Mouse (Mus musculus) brown adipose tissue, adult 24 weeks (tissue): ENCODE data around the gene Rrnad1. TPM values are rescaled to one million over a fixed set of nuclear protein-coding genes. Genes with fewer than 3 reads are reported as not detected.
A peak's percentile ranks its signal among the peaks of the same experiment; 100 is the strongest.

Experiments used
- H3K27ac ChIP-seq: fragments of 200-500 bp; replicated peaks from 2 replicates; pipeline ENCODE4 v1.5.1; 2012; ENCODE audit warnings: low read depth, mild to moderate bottlenecking, low read length
- H3K4me1 ChIP-seq: fragments of 200-500 bp; 2 replicates; pipeline ENCODE4 v1.6.1; 2012; ENCODE audit warnings: low read length, mixed read lengths; ENCODE audit not compliant: control insufficient read depth, insufficient read depth, insufficient read length
- H3K4me3 ChIP-seq: fragments of 200-500 bp; 2 replicates; pipeline ENCODE4 v1.5.1; 2012; ENCODE audit warnings: low read depth, mild to moderate bottlenecking, low read length, moderate library complexity; ENCODE audit not compliant: insufficient read depth
- polyA plus RNA-seq: library from polyadenylated mRNA; stranded (reverse); fragments of >200 nt; gene quantifications from 2 replicates; pipeline ENCODE4 v1.2.4, GENCODE M21; 2012; ENCODE audit not compliant: missing spikeins, insufficient read depth, insufficient read length

The Rrnad1 gene
- 4.5 and 6.7 TPM in 2 replicates for polyA plus RNA-seq

DNA sequence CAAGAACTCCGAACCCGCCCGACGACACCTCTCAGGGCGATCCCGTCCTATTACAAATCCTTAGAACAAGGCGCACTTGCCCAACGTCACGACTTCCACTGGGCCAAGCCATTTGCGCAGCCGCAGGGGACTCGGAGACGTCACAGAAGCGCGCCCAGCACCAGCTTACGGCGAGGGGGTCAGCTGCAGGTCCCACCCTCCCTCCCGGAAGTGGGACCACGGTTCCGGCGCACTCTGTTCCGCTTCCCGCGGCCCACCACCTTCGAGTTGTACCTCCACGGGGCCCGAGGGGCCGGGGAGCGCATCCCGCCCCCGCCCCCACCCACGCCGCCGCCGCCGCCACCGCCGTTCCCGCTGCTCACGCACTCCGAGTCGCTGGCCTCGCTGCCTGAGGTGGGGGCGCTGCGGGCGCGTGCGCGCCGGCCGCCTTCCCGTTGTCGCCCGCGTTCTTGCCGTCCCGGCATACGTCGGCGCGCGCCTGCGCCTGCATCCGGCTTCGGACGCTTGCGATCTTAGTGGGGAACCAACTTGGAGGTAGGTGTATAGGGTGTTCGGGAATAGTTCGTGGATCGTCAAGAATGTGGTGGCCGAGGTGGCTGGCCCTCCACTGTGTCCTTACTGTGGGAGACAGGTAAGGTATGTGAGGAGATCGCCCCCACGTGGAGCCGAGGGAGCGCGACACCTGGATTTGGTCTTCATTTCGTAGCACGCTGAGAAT, at the start of gene Rrnad1, which contains the start of gene Isg20l2:
Gene Rrnad1 (minus strand): TSS at position 640 of the 718 bp plus-strand sequence.
Gene Isg20l2 (plus strand): TSS at position 237 of the 718 bp plus-strand sequence.
- peak within 1 kb of the TSS; percentile 91 for H3K27ac ChIP-seq
- peaks cover 3% of the 10 kb centered on the region for H3K4me1 ChIP-seq
- H3K4me3 ChIP-seq = peak within 1 kb of the TSS; percentile 97

GRCm38 (mm10) chr3:87980085-87980484, 49.6 kb upstream of the Rrnad1 start:
- H3K27ac ChIP-seq = 0 out of 2 replicates have a peak overlapping the region, but pooled peaks have one; percentile 1
- H3K4me3 ChIP-seq = no peak overlapping the region
- peaks cover 23% of the 10 kb centered on the region for H3K4me1 ChIP-seq

DNA sequence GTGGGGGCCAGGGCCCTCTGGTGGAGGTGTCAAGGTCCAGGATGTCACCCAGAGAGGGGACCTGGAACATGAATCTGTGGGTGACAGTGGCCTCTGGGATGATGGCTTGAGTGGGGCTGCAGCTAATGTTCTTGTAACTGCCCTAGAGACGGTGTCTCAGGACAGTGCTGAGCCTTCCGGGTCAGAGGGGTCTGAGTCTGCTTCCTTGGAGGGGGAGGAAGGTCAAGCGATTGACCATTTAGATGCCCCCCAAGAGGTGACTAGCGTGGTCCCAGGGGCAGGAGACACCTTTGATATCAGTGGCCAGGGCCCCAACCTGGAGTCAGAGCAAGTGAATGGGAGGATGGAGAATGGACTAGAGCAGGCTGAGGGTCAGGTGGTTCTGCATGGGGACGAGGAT, 49.0 kb upstream of the Rrnad1 start:
- Histone ChIP-seq H3K4me1 (peaks cover 23% of the 10 kb centered on the region), H3K4me3 (no peak overlapping the region), H3K27ac (no peak overlapping the region)

- Histone ChIP-seq H3K27ac (peak overlapping the region; percentile 88), H3K4me1 (no peaks in the 10 kb centered on the region; the same call in 1 of the 2 replicates), H3K4me3 (peak overlapping the region; percentile 80)
These were observed 44.0 kb upstream of the Rrnad1 start for GRCm38 (mm10) chr3:87974381-87974987.

GRCm38 (mm10) chr3:87973593-87974380, 43.3 kb upstream of the Rrnad1 start:
- peak overlapping the region; percentile 88 for H3K27ac ChIP-seq
- H3K4me3 ChIP-seq = peak overlapping the region; percentile 80
- H3K4me1 ChIP-seq = no peaks in the 10 kb centered on the region; the same call in 1 of the 2 replicates

DNA sequence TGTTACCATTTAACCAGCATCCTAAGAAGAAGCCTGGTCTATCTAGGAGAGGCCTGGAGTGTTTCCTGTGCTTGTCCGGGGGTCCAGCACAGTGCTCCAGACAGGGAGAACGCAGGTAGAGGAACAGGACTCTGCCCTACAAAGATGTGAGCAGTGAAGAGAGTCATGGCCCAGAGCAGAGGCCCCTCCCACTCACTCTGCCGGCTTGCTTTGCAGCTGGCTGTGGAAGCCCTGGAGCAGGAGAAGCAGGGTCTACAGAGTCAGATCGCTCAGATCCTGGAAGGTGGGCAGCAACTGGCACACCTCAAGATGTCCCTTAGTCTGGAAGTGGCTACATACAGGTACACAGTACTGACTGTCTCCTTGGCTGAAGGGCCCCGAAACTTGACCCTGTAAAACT, 42.3 kb upstream of the Rrnad1 start:
- Histone ChIP-seq H3K4me1 (no peaks in the 10 kb centered on the region), H3K27ac (peak overlapping the region; percentile 91), H3K4me3 (peak overlapping the region; percentile 80)

GRCm38 (mm10) chr3:87972203-87972664, 41.7 kb upstream of the Rrnad1 start:
- Histone ChIP-seq H3K4me3 (peak overlapping the region; percentile 80), H3K4me1 (no peaks in the 10 kb centered on the region), H3K27ac (peak overlapping the region; percentile 91)

- Histone ChIP-seq H3K4me3 (peak overlapping the region; percentile 80), H3K27ac (peak overlapping the region; percentile 91), H3K4me1 (no peaks in the 10 kb centered on the region)
These were observed 41.1 kb upstream of the Rrnad1 start for GRCm38 (mm10) chr3:87971489-87972202.

DNA sequence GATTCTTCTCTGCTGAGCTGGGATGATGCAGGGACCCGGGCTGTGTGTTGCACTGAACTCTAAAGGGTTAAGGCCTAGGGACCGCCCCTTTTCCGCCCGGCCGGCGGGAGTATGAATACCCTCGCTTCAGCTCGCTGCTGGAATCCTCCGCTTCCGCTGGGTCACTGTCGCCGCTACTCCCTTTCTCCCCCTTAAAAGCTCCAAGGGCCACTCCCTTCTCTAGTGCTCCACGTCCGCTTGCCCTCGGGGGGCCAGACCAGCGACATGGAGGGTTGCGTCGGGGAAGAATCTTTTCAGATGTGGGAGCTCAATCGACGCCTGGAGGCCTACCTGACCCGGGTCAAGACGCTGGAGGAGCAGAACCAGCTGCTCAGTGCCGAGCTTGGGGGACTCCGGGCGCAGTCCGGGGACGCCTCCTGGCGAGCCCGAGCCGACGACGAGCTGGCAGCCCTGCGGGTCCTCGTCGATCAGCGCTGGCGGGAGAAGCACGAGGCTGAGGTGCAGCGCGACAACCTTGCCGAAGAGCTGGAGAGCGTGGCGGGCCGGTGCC, 40.5 kb upstream of the Rrnad1 start, which contains the start of gene Nes:
Gene Nes (plus strand): TSS at position 140 of the 550 bp plus-strand sequence.
- H3K27ac ChIP-seq = peak within 1 kb of the TSS; percentile 91
- H3K4me1 ChIP-seq = no peaks in the 10 kb centered on the region

GRCm38 (mm10) chr3:87970184-87970938, 39.8 kb upstream of the Rrnad1 start:
- peak overlapping the region; percentile 65 for H3K27ac ChIP-seq
- H3K4me3 ChIP-seq = peak overlapping the region; percentile 80
- no peaks in the 10 kb centered on the region for H3K4me1 ChIP-seq

More for the DNA sequence above, 40.5 kb upstream of the Rrnad1 start, which contains the start of gene Nes:
- H3K4me3 ChIP-seq = peak within 1 kb of the TSS; percentile 80

- no peaks in the 10 kb centered on the region for H3K4me1 ChIP-seq
- no peak overlapping the region for H3K27ac ChIP-seq
- H3K4me3 ChIP-seq = peak overlapping the region; percentile 57
These were observed 30.2 kb upstream of the Rrnad1 start for GRCm38 (mm10) chr3:87960586-87961191.

DNA sequence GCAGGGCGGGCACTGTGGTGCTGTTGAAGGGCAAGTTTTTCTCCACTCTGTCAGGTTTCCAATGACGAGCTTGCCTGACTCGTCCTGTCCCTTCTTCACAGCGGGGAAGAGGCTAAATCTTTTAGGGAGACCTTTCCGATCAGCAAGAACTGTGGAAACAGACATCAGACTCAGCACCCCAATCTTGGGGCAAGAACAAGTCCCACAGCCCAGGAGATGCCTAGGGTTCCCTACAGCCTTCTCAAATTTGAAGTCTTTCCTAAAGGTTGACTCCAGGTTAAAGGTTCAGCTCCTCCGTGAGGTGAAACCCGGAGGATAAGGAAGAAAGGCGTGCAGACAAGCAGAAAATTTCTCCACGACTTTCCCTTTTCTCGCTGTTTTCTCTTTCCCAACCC, 29.7 kb upstream of the Rrnad1 start:
- Histone ChIP-seq H3K4me3 (peak overlapping the region; percentile 57), H3K27ac (no peak overlapping the region), H3K4me1 (no peaks in the 10 kb centered on the region)

DNA sequence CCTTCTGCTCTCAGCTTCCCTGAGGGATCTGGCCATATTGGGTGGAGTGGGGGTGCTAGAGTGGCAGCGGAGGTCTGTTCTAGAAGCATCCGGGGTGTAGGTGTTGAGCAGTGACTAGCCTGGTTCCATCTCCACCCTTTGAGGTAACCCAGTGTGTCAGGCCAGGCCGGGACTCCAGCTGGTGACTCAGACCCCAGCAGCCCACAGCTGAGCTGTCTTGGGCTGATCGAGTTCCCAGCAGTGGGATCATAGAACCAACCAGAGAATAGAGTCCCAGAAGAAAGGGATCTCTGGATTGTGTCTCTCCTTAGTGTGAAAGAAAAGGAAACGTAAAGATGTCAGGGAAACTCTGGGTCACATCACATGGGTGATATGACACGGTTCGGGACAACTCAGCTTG, 28.9 kb upstream of the Rrnad1 start:
- H3K27ac ChIP-seq = no peak overlapping the region
- no peak overlapping the region for H3K4me3 ChIP-seq
- H3K4me1 ChIP-seq = no peaks in the 10 kb centered on the region
